Mouse (Mus musculus): ENCODE data around the gene Tshr. TPM values are rescaled to one million over a fixed set of nuclear protein-coding genes. Genes with fewer than 3 reads are reported as not detected.
"Not testable (repeated sequence)": the region's sequence is repeated elsewhere in the genome, so short reads cannot be mapped to it uniquely, and the experiment has no call there.

The Tshr gene
- 0.11 and 0.22 TPM in 2 replicates for total RNA-seq (2012; rRNA removed)

DNA sequence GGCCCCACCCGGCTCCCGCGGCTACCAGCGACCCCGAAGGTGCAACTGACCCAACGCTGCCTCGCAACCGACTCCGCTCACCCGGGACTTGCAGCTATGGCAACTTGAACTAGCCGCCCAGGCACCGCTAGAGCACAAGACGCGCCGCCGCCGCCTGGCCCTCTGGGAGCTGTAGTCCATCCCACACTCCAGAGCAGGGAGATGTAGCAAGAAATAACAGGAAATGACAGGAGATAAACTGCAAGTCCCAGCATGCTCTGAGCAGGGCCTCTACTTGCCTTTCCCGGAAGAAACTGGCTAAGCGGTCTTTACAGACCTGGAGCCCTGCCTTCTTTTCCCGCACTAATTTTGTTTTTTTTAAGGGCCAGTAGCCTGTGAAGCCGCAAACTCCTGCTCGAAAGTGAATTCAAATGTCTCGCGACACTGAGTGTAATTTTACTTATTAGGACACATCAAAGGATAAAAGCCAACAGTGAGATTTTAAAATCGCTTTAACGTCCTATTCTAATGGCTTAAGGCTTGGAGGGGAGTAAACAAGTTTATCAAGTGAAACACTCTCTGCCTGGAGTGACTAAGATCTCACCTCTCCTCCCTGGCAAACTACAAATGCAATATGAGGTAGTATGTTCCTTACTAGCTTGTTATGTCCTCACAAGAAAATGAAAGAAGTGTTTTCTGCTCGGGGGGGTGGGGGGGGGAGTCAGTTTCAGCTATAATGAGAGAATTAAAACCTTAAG lies at the start of gene Tshr, which contains the start of gene Cep128:
TSS of gene Tshr (plus strand) at position 283 of the 737 bp plus-strand sequence.
TSS of gene Cep128 (minus strand) at position 129 of the 737 bp plus-strand sequence.
- H3K36me3 ChIP-seq (ENCODE audit: control insufficient read depth, insufficient read depth, low read length, poor library complexity, severe bottlenecking), result no peaks in the 10 kb centered on the region
- H3K27ac ChIP-seq (ENCODE audit: insufficient read depth, low read depth, low read length, poor library complexity, severe bottlenecking), result no peak within 1 kb of the TSS
- H3K9ac ChIP-seq (ENCODE audit: insufficient read depth, low read depth, low read length, poor library complexity, severe bottlenecking), result peak within 1 kb of the TSS; percentile 69
- DNase-seq (ENCODE audit: low read depth, low spot score), result peak; percentile 86
- no peaks in the 10 kb centered on the region for H3K9me3 ChIP-seq (ENCODE audit: control insufficient read depth, insufficient read depth, low read depth, low read length)
- no peaks in the 10 kb centered on the region for H3K4me1 ChIP-seq (ENCODE audit: control insufficient read depth in 2 of 2, insufficient read depth in 2 of 2, low read length in 2 of 2, poor library complexity in 1 of 2)
- in situ Hi-C loops (cut with MboI; ENCODE audit: low sequenced_read_pairs in 2 of 2, unreplicated experiment in 2 of 2), result no loop called here
- H3K4me3 ChIP-seq (ENCODE audit: insufficient read depth in 1 of 2, low read depth in 1 of 2, low read length in 2 of 2, poor library complexity in 1 of 2, severe bottlenecking in 1 of 2), result peak within 1 kb of the TSS; percentile 65 to 85
- TF ChIP-seq ZC3H11A (IDR thresholded peaks at IDR 0.05; ENCODE audit: borderline replicate concordance, low read depth, low read length) (no peak), CHD2 (IDR thresholded peaks at IDR 0.05; ENCODE audit: low read depth, low read length) (no peak), HCFC1 (IDR thresholded peaks at IDR 0.05; ENCODE audit: borderline replicate concordance, insufficient read depth, low read length) (peak; percentile 99), ZNF384 (IDR thresholded peaks at IDR 0.05; ENCODE audit: low read depth, low read length) (no peak), MAFK (IDR thresholded peaks at IDR 0.05; ENCODE audit: insufficient read depth, low read depth, low read length) (no peak)

DNA sequence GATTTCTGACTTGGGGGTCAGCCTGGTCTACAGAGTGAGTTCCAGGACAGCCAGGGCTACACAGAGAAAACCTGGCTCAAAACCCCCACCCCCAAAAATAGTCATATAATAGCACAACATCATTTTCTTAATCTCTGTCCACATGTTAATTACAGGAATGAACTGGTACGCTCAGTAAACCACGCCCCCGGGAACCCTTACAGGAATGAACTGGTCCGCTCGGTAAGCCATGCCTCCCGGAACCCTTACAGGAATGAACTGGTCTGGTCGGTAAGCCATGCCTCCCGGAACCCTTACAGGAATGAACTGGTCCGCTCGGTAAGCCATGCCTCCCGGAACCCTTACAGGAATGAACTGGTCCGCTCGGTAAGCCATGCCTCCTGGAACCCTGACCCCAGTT lies 45.7 kb upstream of the Tshr start:
- H3K9me3 ChIP-seq (ENCODE audit: control insufficient read depth, insufficient read depth, low read depth, low read length); H3K4me1 ChIP-seq (ENCODE audit: control insufficient read depth in 2 of 2, insufficient read depth in 2 of 2, low read length in 2 of 2, poor library complexity in 1 of 2); in situ Hi-C loops (cut with MboI; ENCODE audit: low sequenced_read_pairs in 2 of 2, unreplicated experiment in 2 of 2); H3K36me3 ChIP-seq (ENCODE audit: control insufficient read depth, insufficient read depth, low read length, poor library complexity, severe bottlenecking): not testable (repeated sequence)
- Histone ChIP-seq H3K4me3 (ENCODE audit: insufficient read depth in 1 of 2, low read depth in 1 of 2, low read length in 2 of 2, poor library complexity in 1 of 2, severe bottlenecking in 1 of 2) (peak overlapping the region; percentile 18 to 36; a peak in 3 of 4 replicates), H3K27ac (ENCODE audit: insufficient read depth, low read depth, low read length, poor library complexity, severe bottlenecking) (peak overlapping the region; percentile 40; the same call in 1 of the 2 replicates), H3K9ac (ENCODE audit: insufficient read depth, low read depth, low read length, poor library complexity, severe bottlenecking) (peak overlapping the region; percentile 44; the same call in 1 of the 2 replicates)
- DNase-seq (ENCODE audit: low read depth, low spot score), result peak; percentile 57

DNA sequence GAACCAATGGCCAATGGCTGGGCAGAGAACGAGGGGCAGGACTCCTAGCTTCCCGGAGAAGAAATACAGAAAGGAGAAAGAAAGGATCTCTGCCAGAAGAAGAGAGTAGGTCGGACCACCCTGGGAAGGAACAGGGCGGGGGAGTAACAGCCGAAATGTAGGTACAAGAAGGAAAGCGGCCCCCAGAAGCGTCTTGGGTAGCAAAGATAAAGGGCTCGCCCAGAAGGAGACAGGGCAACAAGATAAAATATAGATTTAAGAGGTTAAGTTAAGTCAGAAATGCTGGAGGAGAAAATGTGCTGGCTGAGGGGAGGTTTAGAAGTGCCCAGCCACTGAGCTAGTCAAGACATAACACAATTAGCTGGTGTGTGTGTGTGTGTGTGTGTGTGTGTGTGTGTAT lies 30.6 kb upstream of the Tshr start:
- Histone ChIP-seq H3K4me1 (ENCODE audit: control insufficient read depth in 2 of 2, insufficient read depth in 2 of 2, low read length in 2 of 2, poor library complexity in 1 of 2) (no peaks in the 10 kb centered on the region), H3K9ac (ENCODE audit: insufficient read depth, low read depth, low read length, poor library complexity, severe bottlenecking) (no peak overlapping the region), H3K27ac (ENCODE audit: insufficient read depth, low read depth, low read length, poor library complexity, severe bottlenecking) (no peak overlapping the region), H3K36me3 (ENCODE audit: control insufficient read depth, insufficient read depth, low read length, poor library complexity, severe bottlenecking) (no peaks in the 10 kb centered on the region), H3K9me3 (ENCODE audit: control insufficient read depth, insufficient read depth, low read depth, low read length) (no peaks in the 10 kb centered on the region), H3K4me3 (ENCODE audit: insufficient read depth in 1 of 2, low read depth in 1 of 2, low read length in 2 of 2, poor library complexity in 1 of 2, severe bottlenecking in 1 of 2) (no peak overlapping the region)
- no peak for DNase-seq (ENCODE audit: low read depth, low spot score)
- in situ Hi-C loops (cut with MboI; ENCODE audit: low sequenced_read_pairs in 2 of 2, unreplicated experiment in 2 of 2), result no loop called here
- no peak for TF ChIP-seq MAFK (IDR thresholded peaks at IDR 0.05; ENCODE audit: insufficient read depth, low read depth, low read length)
- TF ChIP-seq HCFC1 (IDR thresholded peaks at IDR 0.05; ENCODE audit: borderline replicate concordance, insufficient read depth, low read length), result no peak
- no peak for TF ChIP-seq CHD2 (IDR thresholded peaks at IDR 0.05; ENCODE audit: low read depth, low read length)
- no peak for TF ChIP-seq ZNF384 (IDR thresholded peaks at IDR 0.05; ENCODE audit: low read depth, low read length)
- TF ChIP-seq ZC3H11A (IDR thresholded peaks at IDR 0.05; ENCODE audit: borderline replicate concordance, low read depth, low read length), result no peak

DNA sequence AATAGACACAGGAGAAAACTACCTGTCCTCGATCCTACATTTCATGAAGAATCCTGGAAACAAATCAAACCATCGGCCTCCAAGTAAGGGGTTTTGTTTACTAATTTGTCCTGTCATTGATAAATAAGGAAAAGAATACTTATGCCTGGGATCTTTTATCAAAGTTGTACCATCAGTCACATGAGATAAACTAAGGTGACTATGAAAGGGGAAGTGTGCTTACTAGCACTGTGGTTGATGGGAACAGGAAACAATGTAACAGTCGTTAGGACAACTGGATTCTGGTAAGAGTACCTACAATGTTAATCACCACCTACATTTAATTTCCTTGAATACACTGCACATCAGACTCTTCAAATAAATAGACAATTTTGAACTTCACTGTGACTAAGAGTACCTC lies 15.2 kb upstream of the Tshr start:
- Histone ChIP-seq H3K9me3 (ENCODE audit: control insufficient read depth, insufficient read depth, low read depth, low read length) (no peaks in the 10 kb centered on the region), H3K36me3 (ENCODE audit: control insufficient read depth, insufficient read depth, low read length, poor library complexity, severe bottlenecking) (no peaks in the 10 kb centered on the region), H3K4me3 (ENCODE audit: insufficient read depth in 1 of 2, low read depth in 1 of 2, low read length in 2 of 2, poor library complexity in 1 of 2, severe bottlenecking in 1 of 2) (no peak overlapping the region), H3K4me1 (ENCODE audit: control insufficient read depth in 2 of 2, insufficient read depth in 2 of 2, low read length in 2 of 2, poor library complexity in 1 of 2) (no peaks in the 10 kb centered on the region), H3K27ac (ENCODE audit: insufficient read depth, low read depth, low read length, poor library complexity, severe bottlenecking) (no peak overlapping the region), H3K9ac (ENCODE audit: insufficient read depth, low read depth, low read length, poor library complexity, severe bottlenecking) (no peak overlapping the region)
- in situ Hi-C loops (cut with MboI; ENCODE audit: low sequenced_read_pairs in 2 of 2, unreplicated experiment in 2 of 2), result no loop called here
- TF ChIP-seq HCFC1 (IDR thresholded peaks at IDR 0.05; ENCODE audit: borderline replicate concordance, insufficient read depth, low read length), result no peak
- no peak for DNase-seq (ENCODE audit: low read depth, low spot score)

Measured in ES-E14 (cell line).